Mouse (Mus musculus) brain, adult 2 months (tissue): ENCODE measurements at regions not wholly inside any gene's neighbourhood (a gene's known extent, or its start where the extent isn't known, plus 50 kb on each side); places are given as distances from the start of the nearest gene placed in this dataset.

Experiments
- DNase-seq: peaks from one replicate; pipeline ENCODE4 v3.0.0; 2011; ENCODE audit warnings: low read depth, low spot score

- DNase-seq = peak; percentile 54
Observed at GRCm38 (mm10) chr12:48680957-48681356, 701.5 kb upstream of the Foxg1 start.

GRCm38 (mm10) chr12:48705963-48706362 is 676.5 kb upstream of the Foxg1 start:
- DNase-seq = no peak

GRCm38 (mm10) chr12:48713646-48714045 is 668.8 kb upstream of the Foxg1 start:
- DNase-seq = peak; percentile 45

- no peak for DNase-seq
Observed at GRCm38 (mm10) chr12:48729851-48730250, 652.6 kb upstream of the Foxg1 start.

GRCm38 (mm10) chr12:48758805-48759396 is 623.6 kb upstream of the Foxg1 start:
- no peak for DNase-seq
